Mouse (Mus musculus) yolk sac, embryonic 10.5 days (tissue): ENCODE results near the gene Fkrp.

Experiments used
- DNase-seq: peaks from one replicate; pipeline ENCODE4 v3.0.0-alpha.2; 2017; ENCODE audit warnings: low spot score

The Fkrp gene

GRCm38 (mm10) chr7:16816475-16817122, at the start of gene Fkrp:
Gene Fkrp (minus strand): TSS chr7:16816732.
- peak; percentile 58 for DNase-seq

GRCm38 (mm10) chr7:16859902-16860651, 43.5 kb upstream of the Fkrp start:
- DNase-seq: no peak

GRCm38 (mm10) chr7:16858336-16858735, 41.8 kb upstream of the Fkrp start:
- DNase-seq: no peak

- DNase-seq: no peak
Measured at GRCm38 (mm10) chr7:16853302-16853831, 36.8 kb upstream of the Fkrp start.

- no peak for DNase-seq
Measured at GRCm38 (mm10) chr7:16851636-16852035, 35.1 kb upstream of the Fkrp start.

- DNase-seq: no peak
Measured at GRCm38 (mm10) chr7:16848579-16848978, 32.0 kb upstream of the Fkrp start.

- no peak for DNase-seq
Measured at GRCm38 (mm10) chr7:16847507-16847906, 31.0 kb upstream of the Fkrp start.

GRCm38 (mm10) chr7:16846775-16847174, 30.2 kb upstream of the Fkrp start:
- no peak for DNase-seq

- no peak for DNase-seq
Measured at GRCm38 (mm10) chr7:16845820-16846167, 29.3 kb upstream of the Fkrp start.

- no peak for DNase-seq
Measured at GRCm38 (mm10) chr7:16845072-16845819, 28.7 kb upstream of the Fkrp start.

GRCm38 (mm10) chr7:16844696-16845071, 28.2 kb upstream of the Fkrp start:
- no peak for DNase-seq

GRCm38 (mm10) chr7:16843441-16844171, 27.1 kb upstream of the Fkrp start:
- DNase-seq: no peak

- peak; percentile 90 for DNase-seq
Measured at GRCm38 (mm10) chr7:16842645-16843063, 26.1 kb upstream of the Fkrp start, which contains the start of gene Prkd2. Gene Prkd2 (plus strand): TSS chr7:16842902.

GRCm38 (mm10) chr7:16841561-16842560, 25.3 kb upstream of the Fkrp start:
- DNase-seq: no peak

GRCm38 (mm10) chr7:16841078-16841477, 24.5 kb upstream of the Fkrp start:
- DNase-seq: no peak

- DNase-seq: no peak
Measured at GRCm38 (mm10) chr7:16840109-16840491, 23.6 kb upstream of the Fkrp start.

- DNase-seq: no peak
Measured at GRCm38 (mm10) chr7:16839427-16840108, 23.0 kb upstream of the Fkrp start.

- DNase-seq: no peak
Measured at GRCm38 (mm10) chr7:16838804-16839426, 22.4 kb upstream of the Fkrp start.

GRCm38 (mm10) chr7:16837916-16838803, 21.6 kb upstream of the Fkrp start:
- DNase-seq: no peak
